Mouse (Mus musculus) erythroid progenitor cell, adult 5-6 weeks (primary cell): ENCODE data around the gene Trpm5. TPM values are rescaled to one million over a fixed set of nuclear protein-coding genes. Genes with fewer than 3 reads are reported as not detected.

ENCODE experiments used
- ATAC-seq: replicated peaks from 2 replicates; pipeline ENCODE4 v1.8.0; 2016; ENCODE audit warnings: moderate number of reproducible peaks, mild to moderate bottlenecking, moderate TSS enrichment, inconsistent platforms; ENCODE audit not compliant: poor library complexity, low FRiP score, severe bottlenecking
- total RNA-seq, 2 experiments: library from RNA; stranded (forward) in 1 of 2; stranded (reverse) in 1 of 2; fragments of 150-400 nt in 1 of 2; fragments of 186-747, 209-891 nt in 1 of 2; gene quantifications; 2 replicates each; pipeline versions ENCODE4 v1.2.3 to v1.2.4; 2015 to 2017; ENCODE audit warnings: low replicate concordance in 2 of 2

The Trpm5 gene
- total RNA-seq, 2 experiments from 2014 or later = not detected

GRCm38 (mm10) chr7:143065692-143066091, 28.8 kb downstream of the Trpm5 start:
- no peak for ATAC-seq

GRCm38 (mm10) chr7:143064226-143064625, 30.2 kb downstream of the Trpm5 start:
- ATAC-seq = no peak

GRCm38 (mm10) chr7:143062704-143063103, 31.7 kb downstream of the Trpm5 start:
- ATAC-seq = no peak

- ATAC-seq = no peak
Observed at GRCm38 (mm10) chr7:143059202-143059870, 35.1 kb downstream of the Trpm5 start.

GRCm38 (mm10) chr7:143058221-143058697, 36.2 kb downstream of the Trpm5 start:
- ATAC-seq = no peak

GRCm38 (mm10) chr7:143057667-143058220, 36.7 kb downstream of the Trpm5 start:
- ATAC-seq = peak; percentile 21

- no peak for ATAC-seq
Observed at GRCm38 (mm10) chr7:143057023-143057422, 37.4 kb downstream of the Trpm5 start.

- ATAC-seq = no peak
Observed at GRCm38 (mm10) chr7:143055499-143056186, 38.8 kb downstream of the Trpm5 start.

GRCm38 (mm10) chr7:143055001-143055400, 39.4 kb downstream of the Trpm5 start:
- no peak for ATAC-seq

- no peak for ATAC-seq
Observed at GRCm38 (mm10) chr7:143054612-143054965, 39.9 kb downstream of the Trpm5 start.

GRCm38 (mm10) chr7:143053961-143054611, 40.4 kb downstream of the Trpm5 start:
- no peak for ATAC-seq

GRCm38 (mm10) chr7:143053008-143053899, 41.2 kb downstream of the Trpm5 start:
- peak; percentile 35 for ATAC-seq

- ATAC-seq = peak; percentile 78
Observed at GRCm38 (mm10) chr7:143052626-143053007, 41.8 kb downstream of the Trpm5 start, which contains the start of gene Cd81. Gene Cd81, plus strand, starts transcription at chr7:143052739.

GRCm38 (mm10) chr7:143051316-143051715, 43.1 kb downstream of the Trpm5 start:
- peak; percentile 63 for ATAC-seq

GRCm38 (mm10) chr7:143049841-143050816, 44.3 kb downstream of the Trpm5 start:
- no peak for ATAC-seq

GRCm38 (mm10) chr7:143049331-143049730, 45.1 kb downstream of the Trpm5 start:
- no peak for ATAC-seq

- ATAC-seq = no peak
Observed at GRCm38 (mm10) chr7:143046358-143046757, 48.1 kb downstream of the Trpm5 start.

GRCm38 (mm10) chr7:143044826-143045206, 49.6 kb downstream of the Trpm5 start:
- ATAC-seq = no peak
